Mouse (Mus musculus) cerebellum, adult 2 months (tissue): ENCODE measurements around the gene Mmp25.

ENCODE experiments used
- CTCF ChIP-seq: fragments of 200-500 bp; IDR thresholded peaks from 2 replicates; pipeline ENCODE4 v1.5.1; 2011; ENCODE audit warnings: low read depth, mild to moderate bottlenecking, control low read depth, low read length, moderate library complexity, borderline replicate concordance; ENCODE audit not compliant: insufficient read depth
- POLR2A ChIP-seq: fragments of 200-500 bp; IDR thresholded peaks from 2 replicates; pipeline ENCODE4 v1.6.1; 2011; ENCODE audit warnings: low read length, control low read depth, borderline replicate concordance; ENCODE audit not compliant: insufficient read depth

DNA sequence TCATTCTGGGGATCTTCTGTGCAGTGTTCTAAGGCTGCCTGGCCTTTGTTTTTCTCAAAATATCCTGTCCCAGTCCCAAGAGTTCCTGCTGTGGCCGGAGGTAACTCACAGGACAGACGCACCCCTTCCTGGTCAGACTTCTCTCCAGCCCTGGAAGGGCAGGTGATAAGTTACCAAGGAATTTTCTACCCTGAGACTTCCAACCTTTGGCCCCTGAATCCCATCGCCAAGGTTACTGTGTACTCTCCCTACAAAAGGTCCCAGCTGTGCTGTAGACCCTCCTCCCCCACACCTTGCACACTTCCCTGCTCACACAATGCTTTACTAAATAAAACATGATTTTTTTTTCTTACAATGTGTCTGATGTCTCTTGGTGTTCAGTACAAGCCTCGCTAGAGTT lies 37.0 kb upstream of the Mmp25 start:
- TF ChIP-seq POLR2A: no peak
- TF ChIP-seq CTCF: no peak
